Mouse (Mus musculus) forelimb bud, embryonic 11.5 days (tissue): ENCODE data around the gene Frrs1.
A peak's percentile ranks its signal among the peaks of the same experiment; 100 is the strongest.
"Not testable (repeated sequence)": the region's sequence is repeated elsewhere in the genome, so short reads cannot be mapped to it uniquely, and the experiment has no call there.

Experiments
- DNase-seq: peaks from one replicate; pipeline ENCODE4 v3.0.0-alpha.2; 2012; ENCODE audit warnings: low read depth, low spot score

Frrs1 gene

DNA sequence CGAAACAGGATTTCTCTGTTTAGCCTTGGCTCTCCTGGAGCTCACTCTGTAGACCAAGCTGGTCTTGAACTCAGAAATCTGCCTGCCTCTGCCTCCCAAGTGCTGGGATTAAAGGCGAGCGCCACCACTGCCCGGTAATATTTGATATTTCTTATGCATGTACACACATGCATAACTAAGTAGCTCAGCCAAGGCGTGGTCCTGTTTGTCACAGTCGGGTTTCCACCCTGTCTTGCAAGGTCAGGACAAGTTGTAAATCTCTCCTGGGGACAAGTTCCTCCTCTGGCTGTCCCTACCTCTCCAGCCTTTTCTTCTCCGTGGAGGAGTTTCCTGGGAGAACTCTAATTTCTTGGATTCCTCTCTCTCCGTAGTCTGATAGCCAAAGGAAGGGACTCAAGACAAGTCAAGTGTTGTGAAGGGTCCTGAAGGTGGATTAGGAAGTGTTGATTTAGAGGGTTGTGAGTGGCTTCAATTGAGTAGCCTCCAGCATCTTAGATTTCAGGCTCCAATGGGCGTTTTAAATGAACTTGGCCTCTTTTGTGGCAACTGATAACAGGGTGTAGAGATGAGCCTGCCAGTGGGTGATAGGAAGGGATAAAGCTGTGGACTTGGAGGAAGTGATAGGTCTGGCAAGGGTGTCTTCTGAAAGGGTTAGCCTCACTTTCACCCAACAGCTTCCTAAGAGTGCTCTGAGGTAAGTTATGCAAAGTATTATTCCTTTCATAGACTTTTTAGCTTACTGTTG, at the start of gene Frrs1:
Frrs1 (plus strand) TSS at position 524 of the 745 bp plus-strand sequence.
- no peak for DNase-seq

GRCm38 (mm10) chr3:116810351-116810750, 48.9 kb upstream of the Frrs1 start:
- DNase-seq, result not testable (repeated sequence)

DNA sequence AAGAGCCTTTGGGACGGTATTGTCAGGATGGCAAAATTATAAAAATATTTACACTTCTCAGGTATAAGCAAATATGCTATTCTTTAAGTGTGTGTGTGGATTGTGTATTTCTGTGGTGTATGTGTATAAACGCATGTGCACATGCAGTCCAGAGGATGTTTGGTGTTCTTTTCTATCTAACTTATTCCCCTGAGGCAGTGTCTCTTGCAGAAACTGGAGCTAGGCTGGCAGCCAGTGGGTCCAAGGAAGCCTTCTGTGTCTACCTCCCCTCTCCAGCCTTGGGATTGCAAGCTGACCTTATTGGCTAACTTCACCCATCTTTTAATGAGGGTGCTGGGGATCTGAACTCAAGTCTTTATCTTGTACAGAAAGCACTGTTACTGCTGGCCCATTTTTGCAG, 46.3 kb upstream of the Frrs1 start:
- no peak for DNase-seq

DNA sequence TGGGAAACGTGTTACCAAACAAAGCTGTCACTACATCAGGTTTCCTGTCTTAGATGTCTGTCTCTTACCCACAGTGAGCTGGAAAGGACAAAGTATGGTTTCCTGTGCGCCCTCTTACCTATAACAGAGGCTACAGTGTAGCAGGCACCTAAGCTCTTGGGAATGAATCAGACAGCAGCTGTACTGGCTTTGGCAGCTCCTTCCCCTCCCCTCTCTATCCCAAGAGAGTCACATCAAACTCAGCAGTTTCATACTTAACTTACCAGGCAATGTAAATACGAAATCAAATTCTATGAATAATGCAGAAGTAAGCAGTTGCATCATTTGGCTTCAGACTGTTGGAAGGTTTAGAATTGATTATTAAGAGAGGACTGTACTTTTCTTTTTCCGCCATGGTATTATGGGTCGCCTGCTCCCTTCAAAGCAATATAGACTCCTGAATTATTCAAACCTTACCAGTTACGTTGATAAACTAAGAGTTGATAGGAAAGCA, 43.9 kb upstream of the Frrs1 start:
- DNase-seq, result no peak

DNA sequence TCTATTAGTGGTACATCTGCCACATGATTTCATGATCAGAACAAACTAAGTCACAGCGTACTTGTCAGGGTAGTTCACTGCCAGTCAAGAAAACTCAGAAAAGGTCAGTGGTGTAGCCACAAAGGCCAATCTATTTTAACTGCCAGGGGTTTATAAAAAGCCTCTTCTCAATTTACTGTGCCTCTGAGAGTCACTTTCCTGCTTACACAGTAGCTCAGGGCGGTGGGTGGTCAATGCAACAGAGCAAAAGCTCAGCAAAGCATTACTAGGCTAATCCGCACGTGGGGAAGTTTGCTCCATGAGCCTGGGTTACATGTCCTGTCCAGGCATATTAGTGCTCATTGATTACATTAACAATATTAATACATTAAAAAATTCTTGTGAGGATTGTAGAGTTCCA, 43.3 kb upstream of the Frrs1 start:
- DNase-seq, result no peak

GRCm38 (mm10) chr3:116816674-116817215, 42.5 kb upstream of the Frrs1 start:
- DNase-seq, result no peak

GRCm38 (mm10) chr3:116817231-116817630, 42.0 kb upstream of the Frrs1 start:
- no peak for DNase-seq

- DNase-seq, result no peak
Observed at GRCm38 (mm10) chr3:116826471-116827215, 32.6 kb upstream of the Frrs1 start.

DNA sequence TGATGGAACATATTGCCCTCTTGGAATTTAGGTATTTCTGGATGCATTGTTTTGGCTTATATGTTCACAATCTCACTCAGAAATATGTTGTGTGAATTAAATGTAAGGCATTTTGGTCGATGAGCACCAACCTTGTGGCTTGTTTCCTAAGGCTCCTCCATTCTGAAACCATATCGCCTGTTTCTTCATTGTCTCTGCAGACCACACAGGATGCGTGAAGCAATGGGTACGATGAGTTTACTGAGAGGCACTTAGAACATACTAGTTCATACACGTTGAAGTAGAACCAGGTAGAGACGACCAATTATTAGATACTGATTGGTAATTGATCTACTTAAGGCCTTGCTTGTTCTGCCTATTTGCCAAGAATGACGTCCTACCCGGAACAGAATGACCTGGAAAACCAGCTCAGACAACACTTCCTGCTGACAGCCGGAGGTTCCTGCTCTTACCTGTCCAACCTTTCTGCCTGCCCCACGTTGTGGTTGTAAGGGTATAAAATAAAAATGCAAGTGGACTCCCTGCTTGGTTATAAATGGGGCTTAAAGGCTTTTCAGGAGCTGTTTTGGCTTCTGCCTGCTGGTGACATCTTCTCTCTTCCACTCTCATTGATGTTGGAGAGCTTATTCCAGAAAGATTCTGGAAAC, 29.9 kb upstream of the Frrs1 start:
- DNase-seq, result no peak

- no peak for DNase-seq
Observed at GRCm38 (mm10) chr3:116831324-116831723, 27.9 kb upstream of the Frrs1 start.

- DNase-seq, result no peak
Observed at GRCm38 (mm10) chr3:116832526-116833310, 26.5 kb upstream of the Frrs1 start.

- DNase-seq, result no peak
Observed at GRCm38 (mm10) chr3:116833491-116833890, 25.8 kb upstream of the Frrs1 start.

GRCm38 (mm10) chr3:116834241-116834640, 25.0 kb upstream of the Frrs1 start:
- no peak for DNase-seq

- no peak for DNase-seq
Observed at GRCm38 (mm10) chr3:116835350-116835749, 23.9 kb upstream of the Frrs1 start.

DNA sequence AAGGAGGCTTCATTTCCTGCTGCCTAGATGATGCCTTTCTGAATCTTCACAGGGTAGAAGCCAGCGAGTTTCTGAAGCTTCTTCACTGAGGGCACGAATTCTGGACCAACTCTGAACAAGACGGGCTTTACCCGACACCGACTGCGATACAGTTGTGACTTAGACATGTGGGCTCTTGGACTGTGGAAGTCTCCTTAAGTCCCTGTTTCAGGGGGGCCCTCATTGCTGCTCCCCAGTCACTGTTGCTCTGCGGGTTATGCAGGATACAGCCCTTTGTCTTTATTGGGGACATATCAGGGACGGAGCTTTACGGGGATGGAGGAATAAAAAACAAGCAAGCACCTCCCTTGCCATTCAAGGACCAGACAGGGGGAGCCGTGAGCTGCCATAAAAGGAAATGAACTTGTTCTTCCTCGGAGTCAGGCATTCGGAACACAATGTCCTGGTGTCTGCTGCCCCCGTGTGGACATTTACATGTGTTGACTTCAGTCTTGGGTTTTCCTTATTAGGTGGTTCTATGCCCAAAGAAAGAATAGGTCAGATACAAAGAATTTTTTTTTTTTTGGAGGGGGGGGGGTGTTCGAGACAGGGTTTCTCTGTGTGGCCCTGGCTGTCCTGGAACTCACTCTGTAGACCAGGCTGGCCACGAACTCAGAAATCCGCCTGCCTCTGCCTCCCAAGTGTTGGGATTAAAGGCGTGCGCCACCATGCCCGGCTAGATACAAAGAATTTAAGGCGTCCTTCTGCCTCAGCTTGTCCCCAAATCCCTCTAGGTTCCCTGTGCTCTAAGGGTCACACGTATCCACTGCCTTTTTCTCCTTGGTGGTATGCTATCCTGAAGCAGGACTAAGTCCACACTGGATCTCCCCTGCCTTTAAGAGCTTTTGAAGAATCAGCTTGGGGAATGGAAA, 23.2 kb upstream of the Frrs1 start:
- peak; percentile 91 for DNase-seq

GRCm38 (mm10) chr3:116836681-116837475, 22.4 kb upstream of the Frrs1 start:
- DNase-seq, result no peak

DNA sequence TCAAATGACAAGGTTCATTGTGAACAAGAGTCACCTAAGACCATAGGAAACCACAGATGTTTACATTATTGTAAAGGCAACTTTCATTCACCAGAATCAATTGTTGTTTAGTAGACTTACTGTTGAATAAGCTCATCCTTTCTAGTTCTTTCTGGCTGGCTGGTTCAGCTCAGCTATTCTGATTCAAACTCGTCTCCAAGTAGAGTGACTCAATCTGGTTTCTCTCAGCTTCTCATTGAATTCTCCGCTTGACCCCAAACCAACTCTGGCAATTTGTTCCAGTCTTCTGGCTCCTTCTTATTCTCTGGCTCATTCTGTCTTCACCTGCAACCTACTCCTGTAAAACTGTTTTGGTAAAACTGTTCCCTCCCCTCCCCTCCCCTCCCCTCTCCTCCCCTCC, 18.0 kb upstream of the Frrs1 start:
- no peak for DNase-seq

GRCm38 (mm10) chr3:116844880-116845579, 14.2 kb upstream of the Frrs1 start:
- no peak for DNase-seq

GRCm38 (mm10) chr3:116846084-116846483, 13.2 kb upstream of the Frrs1 start:
- no peak for DNase-seq
